Mouse (Mus musculus) embryonic facial prominence, embryonic 10.5 days (tissue): ENCODE measurements at regions not wholly inside any gene's neighbourhood (a gene's known extent, or its start where the extent isn't known, plus 50 kb on each side); places are given as distances from the start of the nearest gene placed in this dataset.

ENCODE experiments used
- DNase-seq: peaks from one replicate; pipeline ENCODE4 v3.0.0-alpha.2; 2017; ENCODE audit warnings: low spot score
- H3K27ac ChIP-seq: fragments of 300-500 bp; sonication (generic); replicated peaks from 2 replicates; pipeline ENCODE4 v1.5.1; 2016; ENCODE audit warnings: mild to moderate bottlenecking
- H3K27me3 ChIP-seq: fragments of 300-500 bp; sonication (generic); replicated peaks from 2 replicates; pipeline ENCODE4 v1.6.1; 2016; ENCODE audit warnings: low read depth, mild to moderate bottlenecking; ENCODE audit not compliant: poor library complexity, severe bottlenecking
- H3K36me3 ChIP-seq: fragments of 300-500 bp; sonication (generic); replicated peaks from 2 replicates; pipeline ENCODE4 v1.6.1; 2016; ENCODE audit warnings: mild to moderate bottlenecking, moderate library complexity
- H3K4me1 ChIP-seq: fragments of 300-500 bp; sonication (generic); 2 replicates; pipeline ENCODE4 v1.6.1; 2016
- H3K4me3 ChIP-seq: fragments of 300-500 bp; sonication (generic); 2 replicates; pipeline ENCODE4 v1.5.1; 2016; ENCODE audit warnings: mild to moderate bottlenecking, moderate library complexity
- H3K9me3 ChIP-seq: fragments of 300-500 bp; sonication (generic); 2 replicates; pipeline ENCODE4 v1.6.1; 2016; ENCODE audit warnings: mild to moderate bottlenecking
- WGBS: fragments of 180-500 bp; shearing (Covaris S2); methylation state at CpG from one replicate; pipeline ENCODE4 v1.1.7; 2016; 5-methylcytosine and 5-hydroxymethylcytosine counted together

- no peak for DNase-seq
- Histone ChIP-seq H3K27ac (no peak overlapping the region), H3K4me3 (no peak overlapping the region), H3K4me1 (no peaks in the 10 kb centered on the region), H3K36me3 (no peaks in the 10 kb centered on the region), H3K9me3 (no peaks in the 10 kb centered on the region), H3K27me3 (no peaks in the 10 kb centered on the region)
- 86% methylated on average over 3 of the region's 3 CpGs for WGBS
Measured at GRCm38 (mm10) chr1:35814751-35815150, 253.4 kb upstream of the Hs6st1 start.

GRCm38 (mm10) chr1:35821791-35822190 lies 246.4 kb upstream of the Hs6st1 start:
- Histone ChIP-seq H3K4me3 (no peak overlapping the region), H3K4me1 (peaks cover 41% of the 10 kb centered on the region), H3K9me3 (no peaks in the 10 kb centered on the region), H3K36me3 (no peaks in the 10 kb centered on the region), H3K27ac (no peak overlapping the region), H3K27me3 (no peaks in the 10 kb centered on the region)
- DNase-seq: no peak
- 94% methylated on average over 6 of the region's 6 CpGs for WGBS

GRCm38 (mm10) chr1:35822376-35823202 lies 245.6 kb upstream of the Hs6st1 start:
- Histone ChIP-seq H3K27ac (no peak overlapping the region), H3K4me3 (no peak overlapping the region), H3K36me3 (no peaks in the 10 kb centered on the region), H3K4me1 (peaks cover 49% of the 10 kb centered on the region), H3K9me3 (no peaks in the 10 kb centered on the region), H3K27me3 (no peaks in the 10 kb centered on the region)
- DNase-seq: peak; percentile 52
- 52% methylated on average over 19 of the region's 19 CpGs for WGBS

GRCm38 (mm10) chr1:35823496-35823895 lies 244.7 kb upstream of the Hs6st1 start:
- WGBS: 85% methylated on average over 4 of the region's 4 CpGs
- H3K27me3 ChIP-seq: no peaks in the 10 kb centered on the region
- H3K4me3 ChIP-seq: no peak overlapping the region
- no peak for DNase-seq
- no peak overlapping the region for H3K27ac ChIP-seq
- H3K9me3 ChIP-seq: no peaks in the 10 kb centered on the region
- H3K36me3 ChIP-seq: no peaks in the 10 kb centered on the region
- peaks cover 50% of the 10 kb centered on the region for H3K4me1 ChIP-seq

- no peaks in the 10 kb centered on the region for H3K27me3 ChIP-seq
- peaks cover 50% of the 10 kb centered on the region for H3K4me1 ChIP-seq
- H3K36me3 ChIP-seq: no peaks in the 10 kb centered on the region
- H3K9me3 ChIP-seq: no peaks in the 10 kb centered on the region
- H3K27ac ChIP-seq: peak overlapping the region; percentile 67
- peak; percentile 39 for DNase-seq
- whole genome bisulfite sequencing: 57% methylated on average over 24 of the region's 24 CpGs
- H3K4me3 ChIP-seq: no peak overlapping the region
Measured at GRCm38 (mm10) chr1:35823981-35824880, 244.0 kb upstream of the Hs6st1 start.

- Histone ChIP-seq H3K27ac (0 out of 2 replicates have a peak overlapping the region, but pooled peaks have one; percentile 5), H3K4me1 (peaks cover 50% of the 10 kb centered on the region), H3K9me3 (no peaks in the 10 kb centered on the region), H3K36me3 (no peaks in the 10 kb centered on the region), H3K27me3 (no peaks in the 10 kb centered on the region), H3K4me3 (no peak overlapping the region)
- DNase-seq: peak; percentile 19
- 72% methylated on average over 10 of the region's 10 CpGs for WGBS
Measured at GRCm38 (mm10) chr1:35825531-35825966, 242.7 kb upstream of the Hs6st1 start.

GRCm38 (mm10) chr1:35826575-35827114 lies 241.6 kb upstream of the Hs6st1 start:
- H3K27me3 ChIP-seq: no peaks in the 10 kb centered on the region
- peak overlapping the region; percentile 14; the same call in 1 of the 2 replicates for H3K27ac ChIP-seq
- H3K36me3 ChIP-seq: no peaks in the 10 kb centered on the region
- H3K9me3 ChIP-seq: no peaks in the 10 kb centered on the region
- DNase-seq: no peak
- peaks cover 50% of the 10 kb centered on the region for H3K4me1 ChIP-seq
- no peak overlapping the region for H3K4me3 ChIP-seq
- WGBS: 87% methylated on average over 7 of the region's 7 CpGs

- H3K4me3 ChIP-seq: no peak overlapping the region
- H3K27ac ChIP-seq: no peak overlapping the region
- no peaks in the 10 kb centered on the region for H3K9me3 ChIP-seq
- DNase-seq: no peak
- peaks cover 46% of the 10 kb centered on the region for H3K4me1 ChIP-seq
- no peaks in the 10 kb centered on the region for H3K27me3 ChIP-seq
- WGBS: 52% methylated on average over 3 of the region's 3 CpGs
- H3K36me3 ChIP-seq: no peaks in the 10 kb centered on the region
Measured at GRCm38 (mm10) chr1:35827471-35827870, 240.7 kb upstream of the Hs6st1 start.

- H3K9me3 ChIP-seq: no peaks in the 10 kb centered on the region
- no peaks in the 10 kb centered on the region for H3K27me3 ChIP-seq
- no peaks in the 10 kb centered on the region for H3K4me1 ChIP-seq
- WGBS: 84% methylated on average over 7 of the region's 7 CpGs
- no peak overlapping the region for H3K4me3 ChIP-seq
- DNase-seq: no peak
- no peaks in the 10 kb centered on the region for H3K36me3 ChIP-seq
- H3K27ac ChIP-seq: no peak overlapping the region
Measured at GRCm38 (mm10) chr1:35834180-35834579, 234.0 kb upstream of the Hs6st1 start.

- 84% methylated on average over 5 of the region's 5 CpGs for WGBS
Measured at GRCm38 (mm10) chr1:35836552-35836951, 231.6 kb upstream of the Hs6st1 start.

GRCm38 (mm10) chr1:35838625-35839024 lies 229.6 kb upstream of the Hs6st1 start:
- Histone ChIP-seq H3K4me1 (peaks cover 11% of the 10 kb centered on the region), H3K9me3 (no peaks in the 10 kb centered on the region), H3K36me3 (no peaks in the 10 kb centered on the region), H3K4me3 (no peak overlapping the region), H3K27me3 (no peaks in the 10 kb centered on the region), H3K27ac (no peak overlapping the region)
- no peak for DNase-seq
- WGBS: 88% methylated on average over 3 of the region's 3 CpGs

More at GRCm38 (mm10) chr1:35836552-35836951, 231.6 kb upstream of the Hs6st1 start:
- no peaks in the 10 kb centered on the region for H3K4me1 ChIP-seq
- H3K36me3 ChIP-seq: no peaks in the 10 kb centered on the region
- no peak overlapping the region for H3K27ac ChIP-seq
- no peak overlapping the region for H3K4me3 ChIP-seq
- no peaks in the 10 kb centered on the region for H3K9me3 ChIP-seq
- no peaks in the 10 kb centered on the region for H3K27me3 ChIP-seq
- no peak for DNase-seq

GRCm38 (mm10) chr1:35839446-35839845 lies 228.8 kb upstream of the Hs6st1 start:
- DNase-seq: peak; percentile 63
- Histone ChIP-seq H3K4me1 (peaks cover 12% of the 10 kb centered on the region), H3K36me3 (no peaks in the 10 kb centered on the region), H3K9me3 (no peaks in the 10 kb centered on the region), H3K27ac (no peak overlapping the region), H3K27me3 (no peaks in the 10 kb centered on the region), H3K4me3 (no peak overlapping the region)
- WGBS: 69% methylated on average over 6 of the region's 6 CpGs
